Mouse (Mus musculus) cerebellum, postnatal 36 days (tissue): ENCODE results near the gene Slc2a2.

Source experiments
- DNase-seq, 2 experiments: peaks; one replicate each; pipeline ENCODE4 v3.0.0; 2021 to 2022; ENCODE audit warnings: mixed read lengths in 2 of 2

Slc2a2 gene

DNA sequence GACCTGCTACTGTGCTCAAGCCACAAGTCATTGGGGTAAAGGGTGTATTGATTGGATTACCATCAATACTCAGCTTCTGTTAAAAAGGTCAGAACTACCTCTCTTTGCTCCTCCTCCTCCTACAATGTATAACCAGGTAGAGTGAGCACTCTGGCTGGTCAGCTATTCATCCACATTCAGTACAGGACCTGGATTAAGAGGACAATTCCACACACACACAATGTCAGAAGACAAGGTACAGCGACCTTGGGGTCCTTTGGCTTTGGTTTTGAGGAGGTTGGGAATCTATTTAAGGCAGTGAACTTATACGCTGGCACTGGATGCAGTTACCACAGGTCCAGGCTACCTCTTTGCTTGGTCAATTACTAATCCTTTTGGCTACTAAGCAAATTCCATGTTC is at the start of gene Slc2a2:
Slc2a2 (plus strand) TSS at position 107 of the 400 bp plus-strand sequence.
- no peak for DNase-seq

DNA sequence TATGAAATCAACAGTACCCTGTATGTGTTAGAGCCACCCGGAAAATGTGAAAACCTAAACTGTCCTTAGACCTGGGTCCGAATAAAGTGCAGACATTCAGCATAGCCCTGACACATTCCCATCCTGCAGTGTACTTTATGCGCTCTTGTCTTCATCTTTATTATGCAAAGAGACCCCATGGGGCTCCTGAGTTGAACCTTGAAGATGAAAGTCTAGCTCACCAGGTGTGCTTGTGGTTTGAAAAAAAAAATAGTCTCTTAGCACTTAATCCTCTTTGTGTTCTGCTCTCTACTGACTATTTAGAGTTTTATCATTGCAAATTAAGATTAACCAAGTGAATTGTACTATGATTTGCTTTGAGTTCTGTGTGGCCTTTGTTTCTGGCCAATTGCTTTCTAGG is 45.1 kb upstream of the Slc2a2 start:
- no peak for DNase-seq

DNA sequence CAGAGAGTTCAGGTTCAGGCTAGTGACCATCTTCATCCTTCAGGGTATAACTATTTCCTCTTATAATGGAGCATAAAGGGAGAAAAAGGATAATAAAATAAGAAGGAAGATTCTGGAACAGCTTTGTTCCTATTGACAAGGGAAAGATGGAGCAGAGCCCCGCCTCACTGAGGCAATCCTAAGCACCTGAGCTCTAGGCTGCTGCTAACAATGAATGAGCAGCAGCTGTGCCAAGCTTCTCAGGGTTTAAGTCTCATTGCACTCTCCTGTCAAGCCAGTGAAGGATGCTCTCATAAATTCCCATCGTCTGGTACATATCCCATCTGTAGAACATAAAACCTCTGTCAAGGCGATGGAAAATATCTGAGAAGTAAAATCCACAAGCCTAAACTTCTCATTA is 44.7 kb upstream of the Slc2a2 start:
- no peak for DNase-seq

DNA sequence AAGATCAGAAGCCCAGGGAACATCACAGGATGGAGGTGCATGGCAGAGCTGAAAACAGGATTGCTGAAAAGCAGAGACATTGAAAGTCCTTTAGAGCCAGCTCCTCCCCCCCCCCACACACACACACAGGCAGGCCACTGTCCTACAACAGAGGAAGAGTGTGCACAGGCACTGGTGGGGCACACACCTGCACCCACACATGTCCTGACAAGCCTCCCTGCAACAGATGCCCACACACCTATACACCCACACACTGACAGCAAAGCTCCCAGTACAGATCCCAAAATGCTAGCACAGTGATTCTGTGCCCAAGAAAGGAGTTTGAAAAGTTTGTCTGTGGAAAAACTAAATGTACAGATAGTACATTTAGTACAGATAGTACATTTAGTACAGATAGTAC is 43.0 kb upstream of the Slc2a2 start:
- no peak for DNase-seq

DNA sequence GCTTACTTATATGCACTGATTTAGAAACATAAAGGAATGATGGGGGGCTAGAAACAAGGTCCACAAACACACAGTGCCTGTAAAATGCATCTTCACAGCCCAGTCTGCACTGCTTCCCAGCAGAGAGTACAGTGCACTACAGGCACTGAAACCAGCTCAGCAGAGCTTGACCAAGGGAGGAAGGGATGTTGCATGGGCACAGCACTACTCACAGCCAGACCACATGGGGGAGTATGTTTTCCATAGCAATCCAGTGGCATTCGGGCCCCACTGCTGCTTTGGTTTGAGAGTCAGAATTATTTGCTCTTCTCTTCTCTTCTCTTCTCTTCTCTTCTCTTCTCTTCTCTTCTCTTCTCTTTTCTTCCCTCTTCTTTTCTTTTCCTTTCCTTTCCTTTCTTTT is 39.4 kb upstream of the Slc2a2 start:
- DNase-seq = no peak

DNA sequence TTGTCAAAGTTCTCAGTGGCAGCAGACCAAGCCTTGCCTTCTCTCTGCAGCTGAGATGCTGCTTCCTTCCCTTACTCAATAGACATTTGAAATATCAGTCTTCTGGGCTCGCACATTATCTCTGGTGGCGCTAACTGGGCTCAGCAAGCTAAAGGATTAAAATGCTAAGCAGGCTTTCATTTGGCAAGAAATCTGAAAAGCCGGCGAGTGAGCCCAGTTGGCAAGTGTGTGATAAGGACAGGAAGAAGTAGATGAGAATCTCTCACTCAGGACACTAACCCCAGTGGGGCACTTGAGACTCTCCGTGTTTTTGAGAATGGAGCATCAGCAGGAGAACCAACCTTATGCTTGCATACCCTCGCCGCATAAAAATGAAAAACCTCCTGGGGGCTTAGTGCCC is 16.9 kb upstream of the Slc2a2 start:
- no peak for DNase-seq

DNA sequence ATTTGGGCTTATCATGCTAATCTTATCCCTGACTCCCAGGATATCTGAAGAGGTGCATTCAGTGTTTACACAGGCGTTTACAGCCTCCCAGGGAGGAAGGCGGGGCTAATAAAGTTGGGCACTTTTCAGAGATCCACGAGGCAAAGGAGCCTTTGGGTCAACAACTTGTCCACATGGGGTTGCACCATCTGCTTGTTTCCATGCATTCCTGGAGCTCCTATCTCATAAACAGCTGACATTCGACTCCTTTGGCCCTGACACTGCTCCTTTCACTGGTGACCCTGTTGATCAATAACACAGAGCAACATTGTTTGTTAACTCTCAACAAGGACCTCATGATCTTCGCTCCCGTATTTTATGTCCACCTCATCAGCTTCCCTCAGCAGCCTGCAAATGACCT is 15.8 kb upstream of the Slc2a2 start:
- DNase-seq = no peak

DNA sequence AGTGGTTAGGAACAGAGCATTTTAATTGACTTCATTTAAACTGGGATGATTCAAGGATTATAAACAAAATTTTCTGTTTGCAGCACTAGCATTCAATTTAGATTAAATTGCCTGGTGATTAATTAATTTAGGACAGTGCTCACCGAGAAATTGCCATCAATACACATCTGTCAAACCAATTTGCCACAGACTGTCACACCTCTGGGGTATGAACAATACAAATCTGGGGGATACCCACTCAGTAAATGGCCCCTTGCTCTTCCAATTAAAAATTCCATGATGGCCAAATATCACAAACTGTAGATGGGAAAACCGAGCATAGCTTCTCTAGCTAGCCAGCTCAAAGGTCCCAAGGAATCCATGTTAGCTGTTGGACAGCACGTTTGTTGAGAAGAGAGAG is 15.3 kb upstream of the Slc2a2 start:
- no peak for DNase-seq

DNA sequence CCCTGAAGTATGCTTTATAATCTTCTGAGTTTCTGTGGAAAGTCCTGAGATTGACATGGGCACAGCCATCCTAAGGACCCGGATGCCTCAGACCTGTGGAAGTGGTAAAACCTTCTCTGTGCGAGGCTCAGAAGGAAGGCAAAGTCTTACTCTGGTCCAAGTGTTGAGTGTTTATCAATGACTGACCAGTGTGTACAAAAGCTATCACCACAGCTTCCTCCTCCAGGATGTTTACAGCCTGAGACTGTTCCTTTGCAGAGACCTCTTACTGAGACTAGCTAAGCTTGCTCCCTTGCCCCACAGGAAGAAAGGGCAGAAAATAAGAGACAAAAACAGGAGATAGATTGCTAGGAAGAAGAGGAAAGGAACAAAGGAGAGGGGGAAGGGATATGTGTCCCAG is 12.2 kb upstream of the Slc2a2 start:
- no peak for DNase-seq

DNA sequence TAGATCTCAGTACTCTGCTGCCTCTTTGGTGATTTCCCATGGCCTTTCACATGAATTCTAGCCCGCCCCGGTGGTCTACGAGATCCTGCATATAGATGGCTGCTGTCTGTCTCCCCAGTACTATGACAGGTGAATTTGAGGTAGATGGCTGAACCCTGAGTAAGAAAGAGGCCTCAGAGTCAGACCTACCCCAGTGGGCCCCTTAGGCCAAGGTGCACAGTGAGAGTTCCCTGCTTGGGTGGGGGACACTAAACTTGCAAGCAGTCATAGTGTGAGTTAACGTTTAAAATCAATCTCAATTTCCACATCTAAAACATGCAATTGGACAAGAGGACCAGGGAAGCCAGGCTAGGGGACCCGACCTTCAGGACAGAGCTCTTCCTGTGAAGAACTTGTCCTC is 2.9 kb upstream of the Slc2a2 start:
- DNase-seq = no peak

DNA sequence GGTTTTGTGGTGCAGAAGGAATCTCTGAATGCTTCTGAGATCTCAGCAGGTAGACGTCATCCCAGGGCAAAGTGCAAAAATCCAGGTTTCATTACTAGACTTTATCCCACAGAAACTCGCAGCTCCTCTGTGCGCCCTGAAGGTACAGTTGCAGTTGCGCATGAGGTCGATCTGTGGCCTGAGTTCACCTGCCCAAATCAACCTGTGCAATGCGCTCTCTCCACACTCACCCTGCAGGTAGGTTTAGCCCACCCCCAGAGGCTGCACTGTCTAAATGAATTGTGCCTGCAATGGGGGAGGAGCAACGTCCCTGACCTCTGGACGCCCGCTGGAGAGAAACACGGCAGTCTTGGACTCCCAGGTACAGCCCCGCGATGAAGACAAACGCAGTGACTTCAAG is 2.1 kb upstream of the Slc2a2 start:
- DNase-seq = no peak

DNA sequence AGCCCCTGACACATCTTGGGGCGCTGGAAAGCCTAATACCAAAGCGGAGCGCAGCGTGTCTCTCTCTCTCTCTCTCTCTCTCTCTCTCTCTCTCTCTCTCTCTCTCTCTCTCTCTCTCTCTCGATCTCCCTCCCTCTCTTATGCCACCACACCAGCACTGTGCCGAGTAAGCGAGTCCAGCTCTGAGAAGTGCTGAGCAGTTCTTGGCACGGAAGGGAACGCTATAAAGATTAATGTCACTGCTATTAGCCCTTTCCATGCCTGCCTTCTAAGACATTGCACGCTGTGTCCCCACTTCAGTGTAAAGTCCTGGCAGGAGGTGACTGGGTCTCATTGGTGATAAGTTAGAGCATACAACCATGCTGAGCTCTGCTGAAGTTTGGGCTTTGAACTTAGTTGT is 1.5 kb upstream of the Slc2a2 start:
- no peak for DNase-seq

DNA sequence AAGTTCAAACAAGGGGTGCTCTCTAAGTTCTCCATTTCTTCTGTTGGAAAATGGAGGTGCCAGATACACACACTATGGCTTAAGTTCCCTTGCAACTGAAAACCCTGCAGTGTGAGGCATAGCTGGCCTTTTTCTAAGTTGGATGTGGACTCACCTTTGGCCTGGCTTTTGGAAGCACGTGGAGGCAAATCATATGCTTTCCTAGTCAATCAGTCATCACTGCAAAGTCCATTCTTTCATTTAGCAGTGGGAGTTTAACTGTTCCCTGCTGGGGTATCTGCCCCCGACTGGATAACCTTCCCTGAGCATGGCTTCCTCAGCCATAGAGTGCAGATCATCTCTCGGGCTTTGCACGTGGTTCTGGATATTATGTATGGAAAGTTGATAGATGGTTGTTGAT is 1.9 kb downstream of the Slc2a2 start:
- DNase-seq = no peak

DNA sequence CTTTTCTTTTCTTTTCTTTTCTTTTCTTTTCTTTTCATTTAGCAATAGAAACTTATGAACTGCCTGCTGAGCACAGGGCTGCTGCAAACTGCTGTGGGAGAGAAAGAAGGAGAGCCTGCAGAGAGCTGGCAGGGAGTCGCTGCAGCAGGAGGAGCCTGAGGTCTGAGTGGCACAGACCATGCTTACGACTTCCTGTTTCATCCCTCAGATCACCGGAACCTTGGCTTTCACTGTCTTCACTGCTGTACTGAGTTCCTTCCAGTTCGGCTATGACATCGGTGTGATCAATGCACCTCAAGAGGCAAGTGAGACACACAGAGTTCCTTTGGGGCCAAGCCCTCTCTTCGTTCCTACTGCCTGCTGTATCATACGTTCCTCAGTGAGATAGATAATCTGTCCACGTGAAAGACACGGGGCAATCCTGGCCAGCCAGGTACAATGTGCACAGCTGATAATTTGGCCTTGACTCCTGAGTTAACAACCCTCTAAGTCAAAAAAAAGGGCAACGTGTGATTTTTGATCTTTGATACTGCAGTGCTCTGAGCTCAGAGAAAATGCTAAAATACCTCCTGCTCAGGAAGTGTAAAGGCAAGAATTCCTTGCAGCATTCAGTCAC is 7.9 kb downstream of the Slc2a2 start:
- no peak for DNase-seq

DNA sequence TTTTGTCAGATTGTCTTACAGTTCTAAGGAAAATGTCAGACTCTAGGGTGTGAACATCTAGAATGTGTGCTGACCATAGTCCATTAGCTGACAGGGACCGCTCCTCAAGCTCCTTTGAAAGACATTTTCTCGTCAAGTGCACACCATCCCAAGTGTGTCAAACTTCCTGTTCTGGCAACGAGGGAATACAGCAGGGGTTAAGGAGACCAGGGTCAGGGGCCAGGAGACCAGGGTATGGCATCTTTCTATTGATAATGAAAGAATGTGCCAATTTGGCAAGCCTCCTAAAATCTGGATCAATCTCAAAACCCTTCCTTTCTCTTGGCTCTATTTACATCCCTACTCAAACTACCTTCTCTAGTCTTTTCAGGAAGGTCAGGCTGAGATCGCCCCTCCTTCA is 9.0 kb downstream of the Slc2a2 start:
- no peak for DNase-seq

DNA sequence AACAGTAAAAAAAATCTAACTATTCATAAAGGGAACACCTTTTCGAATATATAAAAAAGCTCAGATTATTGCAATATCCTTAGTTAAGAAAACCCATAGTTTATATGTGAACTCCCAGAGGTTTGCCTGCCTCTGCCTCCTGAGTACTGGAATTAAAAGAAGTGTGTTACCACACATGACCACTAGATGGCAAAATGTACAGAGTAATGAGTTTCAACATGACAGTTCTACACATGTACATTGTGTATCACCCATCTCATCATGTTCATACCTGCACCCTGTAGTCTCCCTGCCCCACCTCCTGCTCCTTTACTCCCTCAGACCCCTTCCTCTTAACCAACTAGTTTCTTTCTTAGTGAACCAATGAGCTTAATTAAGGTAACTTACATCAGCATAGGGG is 12.0 kb downstream of the Slc2a2 start:
- no peak for DNase-seq

DNA sequence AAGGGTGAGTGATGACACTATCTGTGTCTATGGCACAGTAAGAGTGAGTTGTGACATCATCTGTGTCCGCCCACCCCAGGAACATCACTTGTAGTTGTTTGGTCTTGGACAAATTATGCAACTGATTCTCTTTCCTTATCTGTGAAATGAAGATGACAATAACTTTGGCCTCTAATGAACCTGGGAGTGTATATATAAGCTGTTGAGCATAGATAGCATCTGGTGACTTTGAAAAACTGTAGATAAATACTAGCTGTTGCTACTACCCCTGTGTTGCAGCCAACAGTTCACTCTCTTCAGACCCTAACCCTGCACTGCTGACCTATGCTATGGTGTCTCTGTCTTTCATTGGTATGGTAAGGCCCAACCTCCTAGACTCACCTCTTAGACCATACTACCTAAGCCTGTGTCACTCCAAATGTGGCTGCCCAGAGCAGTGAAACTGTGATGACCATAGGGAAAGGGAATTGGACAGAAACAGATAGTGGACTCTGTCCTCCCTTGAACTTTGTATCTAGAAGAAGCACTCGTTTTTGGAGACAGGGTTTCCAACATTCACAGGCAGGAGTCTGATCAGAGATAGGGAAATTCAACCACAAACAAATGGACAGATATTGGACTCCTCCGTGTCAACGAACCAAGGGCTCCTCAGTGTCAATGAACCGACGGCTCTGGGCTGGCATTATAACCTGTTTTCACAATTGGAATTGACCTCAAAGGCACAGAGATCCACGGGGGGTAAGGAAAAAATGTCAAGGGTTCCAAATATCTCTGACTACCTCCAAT is 16.4 kb downstream of the Slc2a2 start:
- DNase-seq = no peak

DNA sequence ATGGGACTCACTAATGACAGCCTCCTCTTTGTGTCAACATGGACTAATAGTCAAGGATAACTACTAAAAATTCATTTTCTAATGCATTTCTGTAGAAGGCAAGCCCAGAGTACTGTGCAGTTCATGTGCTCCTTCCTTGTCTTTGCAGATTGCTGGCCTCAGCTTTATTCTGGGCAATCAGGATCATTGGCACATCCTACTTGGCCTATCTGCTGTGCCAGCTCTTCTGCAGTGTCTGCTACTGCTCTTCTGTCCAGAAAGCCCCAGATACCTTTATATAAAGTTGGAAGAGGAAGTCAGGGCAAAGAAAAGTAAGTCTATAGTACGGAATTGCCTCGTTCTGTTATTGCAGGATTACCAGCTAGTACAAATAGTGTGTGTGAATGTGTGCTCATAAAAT is 20.8 kb downstream of the Slc2a2 start:
- DNase-seq = no peak

DNA sequence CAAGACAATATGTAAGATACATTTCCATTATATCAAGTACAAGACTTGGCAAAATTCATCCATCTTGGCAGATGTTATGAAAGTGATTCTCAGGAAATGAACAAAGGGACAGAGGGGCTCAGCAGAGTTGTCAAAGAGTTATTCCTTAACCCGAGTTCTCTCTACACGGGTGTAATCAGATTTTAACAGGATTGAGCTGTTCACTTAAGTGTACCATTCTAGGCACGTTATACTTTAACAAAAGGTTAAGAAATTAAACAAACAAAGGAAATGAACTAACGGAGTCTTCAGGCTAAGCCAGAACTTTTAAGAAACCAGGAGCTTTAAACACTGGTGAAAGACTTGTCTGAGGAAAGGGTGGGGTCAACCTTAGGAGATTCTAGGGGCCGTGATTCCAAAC is 23.5 kb downstream of the Slc2a2 start:
- DNase-seq = no peak

DNA sequence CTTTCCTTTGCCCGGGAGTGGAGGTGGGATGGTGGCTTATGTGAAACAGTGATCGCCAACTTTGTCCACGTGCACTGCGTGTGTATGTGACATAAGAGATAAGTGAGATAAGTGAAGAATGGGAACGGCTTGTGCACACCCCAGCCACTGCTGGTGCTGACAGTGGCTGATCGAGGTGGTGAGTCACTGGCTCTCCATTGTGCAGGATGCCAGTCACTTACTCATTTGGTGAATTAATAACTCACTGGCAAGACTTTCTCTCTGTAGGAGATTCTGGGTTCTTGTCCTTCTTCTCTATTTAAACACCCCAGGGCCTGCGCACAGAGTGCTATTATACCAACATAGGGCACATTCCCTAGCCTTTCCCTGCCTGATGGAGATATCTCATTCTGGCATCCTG is 24.1 kb downstream of the Slc2a2 start:
- no peak for DNase-seq

DNA sequence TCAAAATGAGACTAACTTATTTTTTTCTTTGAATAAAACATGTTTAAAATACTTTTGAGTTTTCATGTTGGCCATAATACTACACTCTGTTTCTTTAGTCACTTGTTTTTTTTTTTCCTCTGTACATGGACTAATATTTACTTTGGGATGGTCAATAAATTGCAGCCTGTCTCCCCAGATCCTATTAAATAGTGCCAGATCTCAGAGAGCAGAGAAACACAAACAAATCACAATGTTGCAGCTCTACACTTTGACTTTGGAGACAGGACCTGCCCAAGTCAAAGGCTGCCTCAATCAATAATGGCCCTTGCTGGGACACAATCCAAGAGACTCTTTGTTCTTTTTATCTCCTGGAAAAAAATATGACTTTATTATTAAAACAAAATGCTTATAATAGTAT is 24.8 kb downstream of the Slc2a2 start:
- no peak for DNase-seq

DNA sequence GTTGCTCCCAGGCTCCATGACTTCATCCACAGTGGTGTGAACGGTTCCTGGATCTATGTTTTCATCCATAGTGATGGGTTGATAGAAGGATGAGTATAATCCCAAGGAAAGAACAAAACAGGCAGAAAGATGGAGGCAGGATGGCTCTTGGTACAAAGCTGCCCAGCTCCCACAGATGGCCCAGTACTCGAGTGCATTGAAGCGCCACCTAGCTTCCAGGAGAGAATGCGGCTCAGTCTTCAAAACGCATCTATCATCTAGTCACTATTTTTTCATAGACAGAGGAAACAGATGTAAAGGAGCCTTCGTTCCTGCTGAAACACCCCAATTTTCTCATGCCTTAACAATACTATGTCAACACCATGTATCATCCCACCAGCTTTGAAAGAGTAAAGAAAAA is 25.8 kb downstream of the Slc2a2 start:
- DNase-seq = no peak

DNA sequence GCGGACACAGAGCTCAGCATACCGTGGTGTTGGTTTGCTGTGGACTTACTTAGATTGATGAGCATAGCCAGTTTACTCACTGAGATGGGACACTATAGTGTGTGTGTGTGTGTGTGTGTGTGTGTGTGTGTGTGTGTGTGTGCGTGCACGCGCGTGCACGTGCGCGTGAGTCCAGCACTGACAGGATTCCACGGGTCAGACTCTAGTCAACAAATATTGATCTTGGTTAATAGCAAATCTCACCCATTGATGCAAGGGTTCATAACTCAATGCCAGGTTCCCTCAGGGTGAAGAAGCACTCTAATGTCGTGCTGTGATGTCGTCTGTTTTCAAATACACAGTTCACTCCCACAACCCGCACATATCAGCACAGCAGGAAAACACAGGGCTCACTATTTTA is 27.5 kb downstream of the Slc2a2 start:
- DNase-seq = no peak

DNA sequence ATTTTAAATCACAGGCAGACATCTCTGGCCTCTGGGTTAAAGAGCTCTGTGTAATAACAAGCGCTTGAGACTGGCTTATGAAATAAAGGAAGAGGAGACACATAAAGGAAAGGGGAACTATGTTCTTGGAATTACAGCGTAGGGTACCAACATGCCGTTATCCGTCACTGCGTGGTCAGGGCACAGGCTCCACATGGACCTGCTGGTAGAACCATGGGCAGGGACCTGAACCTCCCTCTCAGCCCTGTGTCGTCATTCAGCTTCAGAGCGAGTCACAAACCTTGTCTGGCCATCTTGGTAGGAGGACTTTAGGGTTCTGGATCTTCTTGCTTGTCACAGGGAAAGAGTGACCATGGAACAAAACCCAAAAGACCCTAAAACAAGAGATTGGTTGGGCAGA is 28.7 kb downstream of the Slc2a2 start:
- DNase-seq = no peak

DNA sequence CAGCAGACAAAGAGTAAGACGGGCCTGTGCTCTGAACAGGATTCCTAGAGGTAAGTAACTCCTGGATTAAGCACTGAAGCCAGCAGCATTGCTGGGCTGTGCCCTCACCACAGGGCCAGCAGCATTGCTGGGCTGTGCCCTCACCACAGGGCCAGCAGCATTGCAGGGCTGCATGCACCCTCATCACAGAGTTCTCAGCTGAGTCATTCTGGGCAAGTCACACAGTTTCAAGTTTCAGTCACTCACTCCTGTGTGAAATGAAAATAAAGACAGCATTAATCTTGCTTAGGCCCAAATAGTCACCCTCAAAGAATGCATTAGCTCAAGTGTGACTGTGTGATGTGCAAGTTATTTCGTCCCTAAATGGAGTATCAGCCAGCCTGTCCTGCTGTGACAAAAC is 37.0 kb downstream of the Slc2a2 start:
- no peak for DNase-seq
